Mouse (Mus musculus): ENCODE measurements at regions not wholly inside any gene's neighbourhood (a gene's known extent, or its start where the extent isn't known, plus 50 kb on each side); places are given as distances from the start of the nearest gene placed in this dataset.

- DNase-seq (ENCODE audit: low spot score) = no peak
These were observed 242.7 kb downstream of the Rngtt start for GRCm38 (mm10) chr4:33552856-33553255.

GRCm38 (mm10) chr4:33554606-33555005 is 244.5 kb downstream of the Rngtt start:
- no peak for DNase-seq (ENCODE audit: low spot score)

GRCm38 (mm10) chr4:33555231-33555933 is 245.3 kb downstream of the Rngtt start:
- peak; percentile 40 for DNase-seq (ENCODE audit: low spot score)

- no peak for DNase-seq (ENCODE audit: low spot score)
These were observed 245.9 kb downstream of the Rngtt start for GRCm38 (mm10) chr4:33555966-33556365.

- no peak for DNase-seq (ENCODE audit: low spot score)
These were observed 246.8 kb downstream of the Rngtt start for GRCm38 (mm10) chr4:33556661-33557540.

- DNase-seq (ENCODE audit: low spot score) = no peak
These were observed 260.2 kb downstream of the Rngtt start for GRCm38 (mm10) chr4:33570274-33570673.

GRCm38 (mm10) chr4:33571351-33571750 is 261.2 kb downstream of the Rngtt start:
- DNase-seq (ENCODE audit: low spot score) = no peak

GRCm38 (mm10) chr4:33577631-33578030 is 267.5 kb downstream of the Rngtt start:
- DNase-seq (ENCODE audit: low spot score) = no peak

GRCm38 (mm10) chr4:33580491-33580890 is 270.4 kb downstream of the Rngtt start:
- DNase-seq (ENCODE audit: low spot score) = no peak

- no peak for DNase-seq (ENCODE audit: low spot score)
These were observed 271.1 kb downstream of the Rngtt start for GRCm38 (mm10) chr4:33581180-33581591.

GRCm38 (mm10) chr4:33581766-33582525 is 271.8 kb downstream of the Rngtt start:
- DNase-seq (ENCODE audit: low spot score) = no peak

GRCm38 (mm10) chr4:33582986-33583720 is 273.0 kb downstream of the Rngtt start:
- no peak for DNase-seq (ENCODE audit: low spot score)

- DNase-seq (ENCODE audit: low spot score) = no peak
These were observed 274.1 kb downstream of the Rngtt start for GRCm38 (mm10) chr4:33583979-33584907.

GRCm38 (mm10) chr4:33585821-33586220 is 275.7 kb downstream of the Rngtt start:
- DNase-seq (ENCODE audit: low spot score) = no peak

GRCm38 (mm10) chr4:33586290-33586614 is 276.1 kb downstream of the Rngtt start:
- no peak for DNase-seq (ENCODE audit: low spot score)

- peak; percentile 82 for DNase-seq (ENCODE audit: low spot score)
These were observed 276.7 kb downstream of the Rngtt start for GRCm38 (mm10) chr4:33586615-33587451.

- DNase-seq (ENCODE audit: low spot score) = no peak
These were observed 277.6 kb downstream of the Rngtt start for GRCm38 (mm10) chr4:33587666-33588065.

GRCm38 (mm10) chr4:33588127-33588526 is 278.0 kb downstream of the Rngtt start:
- DNase-seq (ENCODE audit: low spot score) = no peak

- DNase-seq (ENCODE audit: low spot score) = peak; percentile 55
These were observed 279.1 kb downstream of the Rngtt start for GRCm38 (mm10) chr4:33589207-33589606.

All from embryo, embryonic 10 days (tissue).